24 mouse cellular contexts compared by ENCODE assay signal in the genomic region with DNA sequence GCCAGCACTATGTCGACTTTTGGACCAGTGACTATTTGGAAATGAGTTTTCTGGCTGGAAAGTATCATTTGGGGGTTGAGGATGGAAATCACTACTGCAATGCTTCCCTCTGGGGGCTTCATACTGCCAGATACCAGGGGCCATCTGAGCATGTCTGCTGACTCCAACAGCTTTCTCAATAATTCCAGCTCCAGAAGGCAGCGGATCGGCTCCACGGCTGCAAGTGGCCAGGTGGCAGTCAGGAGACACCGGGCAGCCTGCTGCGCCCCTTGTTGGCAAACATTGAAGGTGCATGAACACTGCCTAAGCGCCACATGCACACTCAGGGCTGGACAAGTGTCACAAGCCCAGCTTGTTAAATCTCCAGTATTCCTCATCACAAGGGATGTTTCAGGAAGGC. TPM values are rescaled to one million over a fixed set of nuclear protein-coding genes. Genes with fewer than 3 reads are reported as not detected.
DNase-seq lines count a peak whose midpoint lies in the region; ATAC-seq lines count a peak whose summit lies in the region.
"Had no signal": no experiment of that assay in that cellular context is flagged by ENCODE, and none has a peak within 500 bp of the region (broad histone marks: within the 10 kb centered on the region; RNA-seq: fewer than 3 reads in every experiment).

No protein-coding gene starts in this region.

- DNase-seq in heart, adult 9 months (ENCODE audit: low spot score in 2 of 2) = peak; percentile 7 to 19
- peak; percentile 75 for DNase-seq in brain, adult 2 months (ENCODE audit: low read depth, low spot score)
- DNase-seq in cerebellum, adult 18-20 months = peak; percentile 75 to 81
- peak; percentile 56 for DNase-seq in gastrocnemius, adult 18-20 months (ENCODE audit: low spot score)
- DNase-seq in thymus, postnatal 10 days (ENCODE audit: low spot score in 2 of 2) = no peak
- no peak for DNase-seq in retina, embryonic 14.5 days (ENCODE audit: low spot score)
- no peak for DNase-seq in spleen, adult 12 weeks (ENCODE audit: low spot score)
- DNase-seq: kidney, postnatal 14 days; lung, postnatal 14 days; right cerebral cortex, adult 18-20 months had no signal

- 0 out of 2 replicates have a peak, but pooled peaks cover 2% of the 10 kb centered on the region for H3K4me1 ChIP-seq in heart, embryonic 11.5 days (ENCODE audit: control insufficient read depth, insufficient read depth, low read length)

- no peak overlapping the region for H3K27ac ChIP-seq in heart, embryonic 11.5 days (ENCODE audit: low read depth, low read length)
- H3K27ac ChIP-seq: embryonic facial prominence, embryonic 10.5 days; hindbrain, embryonic 14.5 days; liver, embryonic 14.5 days; neural tube, embryonic 15.5 days had no signal

- no peaks in the 10 kb centered on the region for H3K36me3 ChIP-seq in heart, embryonic 11.5 days (ENCODE audit: control insufficient read depth, insufficient read depth, low read length)
- H3K36me3 ChIP-seq: embryonic facial prominence, embryonic 10.5 days; neural tube, embryonic 15.5 days had no signal

- H3K4me2 ChIP-seq in heart, embryonic 11.5 days = no peak overlapping the region
- H3K4me2 ChIP-seq: hindbrain, embryonic 14.5 days; neural tube, embryonic 15.5 days had no signal

- peaks cover 30% of the 10 kb centered on the region for H3K27me3 ChIP-seq in heart, embryonic 11.5 days (ENCODE audit: control insufficient read depth, insufficient read depth, low read length)

- H3K9me3 ChIP-seq in heart, embryonic 11.5 days (replicated peaks; ENCODE audit: control insufficient read depth, low read length) = no peaks in the 10 kb centered on the region
- H3K9me3 ChIP-seq: embryonic facial prominence, embryonic 10.5 days; neural tube, embryonic 15.5 days had no signal

- no peak overlapping the region for H3K9ac ChIP-seq in heart, embryonic 11.5 days (ENCODE audit: low read depth, low read length)
- H3K9ac ChIP-seq: hindbrain, embryonic 14.5 days; liver, embryonic 14.5 days; neural tube, embryonic 15.5 days had no signal

- 86% methylated on average over 7 of the region's 7 CpGs for WGBS in heart, embryonic 11.5 days (ENCODE audit: insufficient replicate concordance)

- ATAC-seq in heart, embryonic 11.5 days (replicated peaks; ENCODE audit: insufficient number of reproducible peaks, low FRiP score, low TSS enrichment) = no peak
- ATAC-seq: forebrain, embryonic 16.5 days; intestine, postnatal 0 days had no signal

- H3K4me3 ChIP-seq in heart, embryonic 11.5 days (ENCODE audit: low read depth, low read length) = no peak overlapping the region
- H3K4me3 ChIP-seq: embryonic facial prominence, embryonic 10.5 days; erythroblast, embryonic 14.5 days; neural tube, embryonic 15.5 days had no signal

RNA-seq across cellular contexts. Expression of a gene that starts 2.2 kb away (rescaled TPM):
- 1.5 and 2.9 TPM in 2 replicates for polyA plus RNA-seq in heart, embryonic 11.5 days (2014; fragmentation: Nextera tagmentation; extraction: Ambion mirVana)
- total RNA-seq in gastrocnemius, adult 18-20 months (2021) = 1 to 10 TPM; 1.2 to 2.3 TPM

RNA-seq across cellular contexts. Expression of a gene that starts 55.9 kb away (rescaled TPM):
- polyA plus RNA-seq in heart, embryonic 11.5 days (2014; fragmentation: Nextera tagmentation; extraction: Ambion mirVana) = 0.18 and 0.87 TPM in 2 replicates
- under 1 TPM in 1 of 2 experiments, not detected in 1; 0.21 TPM for total RNA-seq in gastrocnemius, adult 18-20 months (2021)
- total RNA-seq: adrenal gland, postnatal 36 days; layer of hippocampus, postnatal 10 days; left cerebral cortex, postnatal 10 days; megakaryocyte-erythroid progenitor cell, adult 5-6 weeks had no signal
- polyA plus RNA-seq: C2C12; erythroblast, embryonic 14.5 days; gonadal fat pad, adult 2 months had no signal

Comparison
In these comparisons a context has a peak if more than half of its experiments do, and no peak if none do; other contexts are left out.
1. DNase-seq: peak in heart, adult 9 months (2 of 2), brain, adult 2 months (single experiment), cerebellum, adult 18-20 months (2 of 2) and gastrocnemius, adult 18-20 months (single experiment); none in thymus, postnatal 10 days (0 of 2), retina, embryonic 14.5 days (single experiment) and spleen, adult 12 weeks (single experiment).